Mouse (Mus musculus) hindlimb bud, embryonic 11.5 days (tissue): ENCODE data around the gene Slc25a48.
A peak's percentile ranks its signal among the peaks of the same experiment; 100 is the strongest.

Experiments used
- DNase-seq: peaks from one replicate; pipeline ENCODE4 v3.0.0-alpha.2; 2012; ENCODE audit warnings: low read depth, low spot score; ENCODE audit errors: extremely low spot score

The Slc25a48 gene

GRCm38 (mm10) chr13:56506871-56507496 is 68.8 kb downstream of the Slc25a48 start:
- DNase-seq: no peak

- DNase-seq: no peak
Measured at GRCm38 (mm10) chr13:56509796-56510195, 71.6 kb downstream of the Slc25a48 start.

- no peak for DNase-seq
Measured at GRCm38 (mm10) chr13:56513595-56513994, 75.4 kb downstream of the Slc25a48 start.

GRCm38 (mm10) chr13:56516311-56516710 is 78.2 kb downstream of the Slc25a48 start:
- DNase-seq: no peak

GRCm38 (mm10) chr13:56516816-56517215 is 78.7 kb downstream of the Slc25a48 start:
- DNase-seq: no peak

- DNase-seq: peak; percentile 14
Measured at GRCm38 (mm10) chr13:56522081-56522820, 84.1 kb downstream of the Slc25a48 start, which contains the start of gene Fbxl21. Gene Fbxl21 (plus strand): TSS chr13:56522472.

GRCm38 (mm10) chr13:56522821-56523167 is 84.6 kb downstream of the Slc25a48 start:
- no peak for DNase-seq
